Mouse (Mus musculus) stomach, postnatal 0 days (tissue): Measurements from ENCODE around the gene A630076J17Rik. TPM values are rescaled to one million over a fixed set of nuclear protein-coding genes. Genes with fewer than 3 reads are reported as not detected.

Experiments used
- ATAC-seq: fragments of 200-750 bp; cut with Nextera tagmentation; 2 replicates; pipeline ENCODE4 v1.8.0; 2017; ENCODE audit not compliant: low FRiP score, low TSS enrichment
- DNase-seq: peaks from one replicate; pipeline ENCODE4 v3.0.0-alpha.2; 2016; ENCODE audit warnings: low spot score
- H3K27ac ChIP-seq: fragments of 300-500 bp; sonication (generic); replicated peaks from 2 replicates; pipeline ENCODE4 v1.5.1; 2014; ENCODE audit warnings: mild to moderate bottlenecking, control low read depth
- H3K27me3 ChIP-seq: fragments of 300-500 bp; sonication (generic); 2 replicates; pipeline ENCODE4 v1.6.1; 2014; ENCODE audit warnings: low read length; ENCODE audit not compliant: control insufficient read depth, insufficient read depth
- H3K36me3 ChIP-seq: fragments of 300-500 bp; sonication (generic); 2 replicates; pipeline ENCODE4 v1.6.1; 2014; ENCODE audit warnings: low read length, mixed read lengths; ENCODE audit not compliant: control insufficient read depth, insufficient read depth
- H3K4me1 ChIP-seq: fragments of 300-500 bp; sonication (generic); replicated peaks from 2 replicates; pipeline ENCODE4 v1.6.1; 2014; ENCODE audit warnings: antibody characterized with exemption; ENCODE audit not compliant: control insufficient read depth, insufficient read depth
- H3K4me2 ChIP-seq: fragments of 300-500 bp; sonication (generic); replicated peaks from 2 replicates; pipeline ENCODE4 v1.6.1; 2014; ENCODE audit warnings: low read depth, mild to moderate bottlenecking, control low read depth, moderate library complexity
- H3K4me3 ChIP-seq: fragments of 300-500 bp; sonication (generic); 2 replicates; pipeline ENCODE4 v1.5.1; 2014; ENCODE audit warnings: low read depth, low read length, control low read depth
- H3K9ac ChIP-seq: fragments of 300-500 bp; sonication (generic); 2 replicates; pipeline ENCODE4 v1.6.1; 2014; ENCODE audit warnings: mild to moderate bottlenecking, low read length, control low read depth, mixed read lengths
- H3K9me3 ChIP-seq: fragments of 300-500 bp; sonication (generic); 2 replicates; pipeline ENCODE4 v1.6.1; 2016; ENCODE audit warnings: low read length; ENCODE audit not compliant: control insufficient read depth
- CTCF ChIP-seq: IDR thresholded peaks from 2 replicates; pipeline ENCODE4 v1.5.1; 2016; ENCODE audit warnings: antibody characterized with exemption, low read depth, mild to moderate bottlenecking, moderate library complexity
- EP300 ChIP-seq: optimal IDR thresholded peaks from 2 replicates; pipeline ENCODE3; 2016; ENCODE audit warnings: antibody characterized with exemption
- WGBS: fragments of 180-500 bp; shearing (Covaris S2); extraction: QIAGEN DNeasy Blood & Tissue Kit; methylation state at CpG from one replicate; pipeline ENCODE4 v1.1.7; 2014; 5-methylcytosine and 5-hydroxymethylcytosine counted together
- polyA plus RNA-seq: library from polyadenylated mRNA; unstranded; fragments of >200 nt; fragmentation: Nextera tagmentation; extraction: Ambion mirVana; gene quantifications from 2 replicates; pipeline ENCODE4 v1.2.1, GENCODE M21; 2015

A630076J17Rik gene
- polyA plus RNA-seq, 1 experiment from 2014 or later = 32.7 TPM

GRCm38 (mm10) chr3:107233351-107233813 lies 3.0 kb downstream of the A630076J17Rik start:
- peak overlapping the region; percentile 38; the same call in 1 of the 2 replicates for H3K9ac ChIP-seq
- no peak; the same call in 1 of the 2 replicates for ATAC-seq
- H3K4me3 ChIP-seq = no peak overlapping the region
- peak; percentile 98 for TF ChIP-seq CTCF
- TF ChIP-seq EP300 = no peak
- H3K27me3 ChIP-seq = no peaks in the 10 kb centered on the region
- H3K4me1 ChIP-seq = no peaks in the 10 kb centered on the region
- H3K9me3 ChIP-seq = no peaks in the 10 kb centered on the region
- no peaks in the 10 kb centered on the region for H3K36me3 ChIP-seq
- no peak overlapping the region; the same call in 1 of the 2 replicates for H3K27ac ChIP-seq
- DNase-seq = peak; percentile 87
- H3K4me2 ChIP-seq = 0 out of 2 replicates have a peak overlapping the region, but pooled peaks have one; percentile 11
- 6% methylated on average over 11 of the region's 11 CpGs for WGBS

DNA sequence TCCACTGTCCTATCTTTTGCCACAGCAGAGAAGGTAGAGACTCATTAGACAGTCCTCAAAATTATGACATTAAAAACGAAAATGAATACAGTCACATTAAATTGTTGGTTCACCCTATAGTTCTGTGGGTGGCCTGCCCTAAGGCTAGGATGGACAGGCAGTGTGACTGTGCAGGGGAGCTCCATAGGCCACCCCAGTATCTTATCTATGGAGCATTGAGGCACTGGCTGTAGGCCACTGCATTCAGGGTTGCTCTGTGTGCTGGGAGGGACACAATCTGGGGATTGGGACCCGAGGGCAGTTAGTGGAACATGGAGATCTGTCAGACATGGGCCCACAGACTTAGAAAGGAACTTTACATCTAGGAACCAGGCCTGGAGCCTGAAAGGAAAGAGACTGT lies 3.5 kb downstream of the A630076J17Rik start:
- Histone ChIP-seq H3K36me3 (no peaks in the 10 kb centered on the region), H3K9me3 (no peaks in the 10 kb centered on the region), H3K4me1 (no peaks in the 10 kb centered on the region), H3K9ac (no peak overlapping the region), H3K4me2 (no peak overlapping the region), H3K27ac (no peak overlapping the region), H3K27me3 (no peaks in the 10 kb centered on the region), H3K4me3 (no peak overlapping the region)
- TF ChIP-seq EP300 (no peak), CTCF (no peak)
- DNase-seq (no peak), ATAC-seq (no peak)
- 29% methylated on average over 2 of the region's 2 CpGs for WGBS

- H3K36me3 ChIP-seq = no peaks in the 10 kb centered on the region
Measured at GRCm38 (mm10) chr3:107238051-107238450, 7.6 kb downstream of the A630076J17Rik start.

GRCm38 (mm10) chr3:107238471-107238980 lies 8.1 kb downstream of the A630076J17Rik start:
- Histone ChIP-seq H3K36me3 (no peaks in the 10 kb centered on the region), H3K27ac (peak overlapping the region; percentile 63), H3K4me1 (no peaks in the 10 kb centered on the region), H3K9me3 (no peaks in the 10 kb centered on the region), H3K4me2 (no peak overlapping the region), H3K4me3 (no peak overlapping the region), H3K9ac (no peak overlapping the region), H3K27me3 (no peaks in the 10 kb centered on the region)
- ATAC-seq (peak; percentile 66), DNase-seq (no peak)
- no peak for TF ChIP-seq EP300
- TF ChIP-seq CTCF = no peak
- 62% methylated on average over 8 of the region's 8 CpGs for WGBS

More at GRCm38 (mm10) chr3:107238051-107238450, 7.6 kb downstream of the A630076J17Rik start:
- H3K4me2 ChIP-seq = no peak overlapping the region
- TF ChIP-seq EP300 (no peak), CTCF (no peak)
- H3K4me1 ChIP-seq = no peaks in the 10 kb centered on the region
- ATAC-seq = peak; percentile 2; the same call in 1 of the 2 replicates
- no peaks in the 10 kb centered on the region for H3K27me3 ChIP-seq
- no peak overlapping the region for H3K4me3 ChIP-seq
- H3K27ac ChIP-seq = peak overlapping the region; percentile 49
- 56% methylated on average over 2 of the region's 2 CpGs for WGBS
- H3K9me3 ChIP-seq = no peaks in the 10 kb centered on the region
- no peak for DNase-seq
- H3K9ac ChIP-seq = no peak overlapping the region

GRCm38 (mm10) chr3:107239607-107240006 lies 9.2 kb downstream of the A630076J17Rik start, which contains the start of gene Prok1:
TSS of gene Prok1 (minus strand) at chr3:107239707.
- 86% methylated on average over 9 of the region's 9 CpGs for WGBS
- ATAC-seq = no peak
- Histone ChIP-seq H3K4me3 (no peak within 1 kb of the TSS), H3K27me3 (no peaks in the 10 kb centered on the region), H3K9ac (no peak within 1 kb of the TSS), H3K4me1 (no peaks in the 10 kb centered on the region), H3K9me3 (no peaks in the 10 kb centered on the region), H3K36me3 (no peaks in the 10 kb centered on the region), H3K4me2 (no peak within 1 kb of the TSS), H3K27ac (peak within 1 kb of the TSS; percentile 63; the same call in 1 of the 2 replicates)
- no peak for DNase-seq
- no peak for TF ChIP-seq EP300
- no peak for TF ChIP-seq CTCF

DNA sequence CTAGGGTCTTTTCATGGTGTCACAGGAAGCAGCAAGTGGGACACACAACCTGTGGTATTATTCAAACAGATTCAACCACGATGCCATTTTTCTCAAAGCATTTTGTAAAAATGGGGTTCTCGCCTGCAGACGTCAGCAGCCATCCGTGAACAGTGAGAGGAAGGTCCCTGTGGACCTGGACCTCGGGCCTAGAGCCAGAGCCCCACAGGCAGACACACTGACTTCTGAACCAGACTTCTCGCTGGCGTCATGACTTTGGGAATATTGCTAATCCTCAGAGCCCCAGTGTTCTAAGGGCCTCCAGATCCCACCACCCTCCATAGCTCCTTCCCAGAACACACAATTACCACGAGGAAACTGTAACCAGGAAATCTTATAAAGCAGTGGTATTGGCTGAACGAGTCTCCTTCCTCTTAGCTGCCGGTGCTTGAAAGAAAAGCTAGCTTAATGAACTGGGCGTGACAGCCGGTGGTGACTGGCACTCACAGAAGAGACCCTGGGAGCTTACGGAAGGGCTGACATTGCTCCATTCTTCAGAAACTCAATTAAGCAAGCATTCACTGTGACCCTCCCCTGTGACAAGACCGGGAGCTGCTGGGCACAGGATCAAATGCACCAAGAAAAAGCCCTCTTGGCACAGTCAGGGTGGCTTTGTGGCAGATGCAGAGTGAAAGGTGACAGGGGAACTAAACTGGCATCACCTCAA lies 11.1 kb downstream of the A630076J17Rik start:
- no peaks in the 10 kb centered on the region for H3K36me3 ChIP-seq
- DNase-seq = no peak
- no peak overlapping the region for H3K4me2 ChIP-seq
- ATAC-seq = peak; percentile 46
- H3K27ac ChIP-seq = peak overlapping the region; percentile 56
- H3K4me1 ChIP-seq = no peaks in the 10 kb centered on the region
- WGBS = 47% methylated on average over 14 of the region's 14 CpGs
- H3K9me3 ChIP-seq = no peaks in the 10 kb centered on the region
- no peak overlapping the region for H3K9ac ChIP-seq
- no peak for TF ChIP-seq CTCF
- TF ChIP-seq EP300 = no peak
- H3K4me3 ChIP-seq = no peak overlapping the region
- no peaks in the 10 kb centered on the region for H3K27me3 ChIP-seq
